Mouse (Mus musculus) hindbrain, embryonic 12.5 days (tissue): Measurements from ENCODE around the gene Purb. TPM values are rescaled to one million over a fixed set of nuclear protein-coding genes. Genes with fewer than 3 reads are reported as not detected.

Experiments
- ATAC-seq: fragments of 200-750 bp; cut with Nextera tagmentation; 2 replicates; pipeline ENCODE4 v1.8.0; 2017; ENCODE audit warnings: moderate TSS enrichment; ENCODE audit not compliant: low FRiP score
- H3K27ac ChIP-seq: fragments of 300-500 bp; sonication (generic); 2 replicates; pipeline ENCODE4 v1.5.1; 2016; ENCODE audit warnings: mild to moderate bottlenecking
- H3K27me3 ChIP-seq: fragments of 300-500 bp; sonication (generic); 2 replicates; pipeline ENCODE4 v1.6.1; 2016; ENCODE audit warnings: mild to moderate bottlenecking
- H3K36me3 ChIP-seq: fragments of 300-500 bp; sonication (generic); 2 replicates; pipeline ENCODE4 v1.6.1; 2016; ENCODE audit warnings: mild to moderate bottlenecking
- H3K4me1 ChIP-seq: fragments of 300-500 bp; sonication (generic); 2 replicates; pipeline ENCODE4 v1.6.1; 2016
- H3K4me2 ChIP-seq: fragments of 300-500 bp; sonication (generic); replicated peaks from 2 replicates; pipeline ENCODE4 v1.6.1; 2016; ENCODE audit warnings: mild to moderate bottlenecking
- H3K4me3 ChIP-seq: fragments of 300-500 bp; sonication (generic); 2 replicates; pipeline ENCODE4 v1.5.1; 2016; ENCODE audit warnings: mild to moderate bottlenecking
- H3K9ac ChIP-seq: fragments of 300-500 bp; sonication (generic); 2 replicates; pipeline ENCODE4 v1.6.1; 2016; ENCODE audit warnings: mild to moderate bottlenecking, moderate library complexity
- H3K9me3 ChIP-seq: fragments of 300-500 bp; sonication (generic); replicated peaks from 2 replicates; pipeline ENCODE4 v1.6.1; 2016; ENCODE audit warnings: mild to moderate bottlenecking
- WGBS: fragments of 180-500 bp; shearing (Covaris S2); methylation state at CpG from one replicate; pipeline ENCODE4 v1.1.7; 2016; 5-methylcytosine and 5-hydroxymethylcytosine counted together
- polyA plus RNA-seq: library from polyadenylated mRNA; unstranded; fragments of >200 nt; fragmentation: Nextera tagmentation; extraction: Ambion mirVana; gene quantifications from 2 replicates; pipeline ENCODE4 v1.2.1, GENCODE M21; 2016

Gene Purb
- polyA plus RNA-seq, 1 experiment from 2014 or later: 17.2 TPM

- no peaks in the 10 kb centered on the region for H3K9me3 ChIP-seq
- H3K4me3 ChIP-seq: no peak overlapping the region
- H3K9ac ChIP-seq: no peak overlapping the region
- WGBS: 85% methylated on average over 6 of the region's 6 CpGs
- no peaks in the 10 kb centered on the region for H3K4me1 ChIP-seq
- no peaks in the 10 kb centered on the region for H3K27me3 ChIP-seq
- no peak for ATAC-seq
- no peaks in the 10 kb centered on the region for H3K36me3 ChIP-seq
- no peak overlapping the region for H3K4me2 ChIP-seq
- H3K27ac ChIP-seq: no peak overlapping the region
Measured at GRCm38 (mm10) chr11:6504689-6505088, 29.0 kb upstream of the Purb start.

DNA sequence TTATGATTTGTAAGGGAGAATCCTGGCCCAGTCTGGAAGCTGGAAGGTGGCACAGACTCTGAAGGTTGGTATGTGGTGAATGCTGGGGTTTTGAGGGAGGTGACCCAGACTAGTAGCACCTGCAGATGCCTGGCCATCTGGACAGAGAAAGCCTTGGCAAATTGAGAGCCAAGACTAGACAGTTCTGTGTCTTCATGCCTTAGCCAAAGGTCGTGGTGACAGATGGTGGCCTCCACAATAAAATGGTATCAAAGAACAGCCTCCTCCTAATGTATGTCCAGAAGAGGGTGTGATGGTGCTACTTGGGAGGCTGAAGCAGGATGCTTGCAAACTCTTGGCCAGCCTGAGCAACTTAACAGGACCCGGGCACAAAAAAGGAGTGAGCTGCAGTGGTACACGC is 28.5 kb upstream of the Purb start:
- Histone ChIP-seq H3K27me3 (no peaks in the 10 kb centered on the region), H3K4me1 (no peaks in the 10 kb centered on the region), H3K4me2 (no peak overlapping the region), H3K9ac (no peak overlapping the region), H3K36me3 (no peaks in the 10 kb centered on the region), H3K4me3 (no peak overlapping the region), H3K27ac (no peak overlapping the region), H3K9me3 (no peaks in the 10 kb centered on the region)
- ATAC-seq: no peak
- 73% methylated on average over 3 of the region's 3 CpGs for WGBS

DNA sequence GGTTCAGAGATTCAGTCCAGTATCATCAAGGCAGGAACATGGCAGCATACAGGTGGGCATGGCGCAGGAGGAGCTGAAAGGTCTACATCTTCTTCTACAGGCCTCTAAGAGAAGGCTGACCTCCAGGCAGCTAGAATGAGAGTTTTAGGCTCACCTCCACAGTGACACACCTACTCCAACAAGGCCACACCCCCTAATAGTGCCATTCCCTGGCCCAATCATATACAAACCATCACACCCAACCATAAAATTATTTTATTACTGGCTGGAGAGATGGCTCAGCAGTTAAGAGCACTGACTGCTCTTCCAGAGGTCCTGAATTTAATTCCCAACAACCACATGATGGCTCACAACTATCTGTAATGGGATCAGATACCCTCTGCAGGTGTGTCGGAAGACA is 26.8 kb upstream of the Purb start:
- H3K27me3 ChIP-seq: no peaks in the 10 kb centered on the region
- no peak overlapping the region for H3K4me3 ChIP-seq
- WGBS: 90% methylated on average over 2 of the region's 2 CpGs
- H3K4me1 ChIP-seq: no peaks in the 10 kb centered on the region
- no peaks in the 10 kb centered on the region for H3K36me3 ChIP-seq
- H3K9me3 ChIP-seq: no peaks in the 10 kb centered on the region
- no peak for ATAC-seq
- no peak overlapping the region for H3K4me2 ChIP-seq
- no peak overlapping the region for H3K9ac ChIP-seq
- H3K27ac ChIP-seq: no peak overlapping the region

DNA sequence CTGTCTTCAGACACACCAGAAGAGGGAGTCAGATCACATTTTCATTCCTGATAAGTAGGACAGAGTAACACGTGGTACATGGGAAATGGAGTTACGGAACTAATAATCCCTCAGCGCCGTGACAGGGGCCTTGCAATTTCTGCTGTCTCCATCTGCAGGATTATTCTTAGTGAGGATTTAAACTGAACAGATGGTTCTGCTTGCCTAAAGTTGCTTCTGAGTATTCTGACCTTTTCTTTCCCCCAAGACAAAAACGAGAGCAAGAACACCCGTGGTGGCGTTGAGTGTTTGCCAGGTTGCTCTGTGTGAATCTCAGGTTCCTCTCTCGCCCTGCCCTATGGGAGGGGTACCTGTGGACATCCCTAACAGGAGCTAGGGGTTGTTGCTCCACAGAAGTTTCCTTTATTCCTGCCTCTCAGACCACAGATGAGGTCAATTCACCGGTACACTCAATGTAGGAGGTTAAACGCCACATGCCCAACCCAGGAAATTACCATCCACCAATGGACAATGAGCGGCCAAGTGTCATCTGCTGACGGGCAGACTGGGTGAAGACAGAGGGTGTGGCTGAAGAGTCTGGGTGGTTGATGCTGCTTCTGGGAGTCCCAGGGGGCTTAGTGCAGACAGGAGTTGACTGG is 21.7 kb upstream of the Purb start:
- no peaks in the 10 kb centered on the region for H3K36me3 ChIP-seq
- H3K9me3 ChIP-seq: no peaks in the 10 kb centered on the region
- H3K4me2 ChIP-seq: no peak overlapping the region
- no peak for ATAC-seq
- H3K4me3 ChIP-seq: no peak overlapping the region
- H3K27ac ChIP-seq: no peak overlapping the region
- H3K9ac ChIP-seq: no peak overlapping the region
- H3K4me1 ChIP-seq: no peaks in the 10 kb centered on the region
- H3K27me3 ChIP-seq: no peaks in the 10 kb centered on the region
- WGBS: 80% methylated on average over 12 of the region's 12 CpGs

GRCm38 (mm10) chr11:6489691-6490503 is 14.2 kb upstream of the Purb start:
- no peaks in the 10 kb centered on the region for H3K27me3 ChIP-seq
- H3K27ac ChIP-seq: no peak overlapping the region
- no peak overlapping the region for H3K4me2 ChIP-seq
- no peaks in the 10 kb centered on the region for H3K36me3 ChIP-seq
- no peak overlapping the region for H3K9ac ChIP-seq
- H3K4me3 ChIP-seq: no peak overlapping the region
- H3K9me3 ChIP-seq: no peaks in the 10 kb centered on the region
- no peak for ATAC-seq
- 66% methylated on average over 6 of the region's 6 CpGs for WGBS
- 0 out of 2 replicates have a peak, but pooled peaks cover 3% of the 10 kb centered on the region for H3K4me1 ChIP-seq

GRCm38 (mm10) chr11:6489257-6489656 is 13.5 kb upstream of the Purb start:
- Histone ChIP-seq H3K4me1 (0 out of 2 replicates have a peak, but pooled peaks cover 6% of the 10 kb centered on the region), H3K27ac (no peak overlapping the region), H3K36me3 (no peaks in the 10 kb centered on the region), H3K9ac (no peak overlapping the region), H3K27me3 (no peaks in the 10 kb centered on the region), H3K4me2 (no peak overlapping the region), H3K4me3 (no peak overlapping the region), H3K9me3 (no peaks in the 10 kb centered on the region)
- 69% methylated on average over 7 of the region's 7 CpGs for WGBS
- no peak for ATAC-seq

GRCm38 (mm10) chr11:6488041-6488684 is 12.4 kb upstream of the Purb start:
- H3K27ac ChIP-seq: no peak overlapping the region
- H3K9ac ChIP-seq: no peak overlapping the region
- no peak overlapping the region for H3K4me2 ChIP-seq
- H3K36me3 ChIP-seq: no peaks in the 10 kb centered on the region
- no peaks in the 10 kb centered on the region for H3K9me3 ChIP-seq
- ATAC-seq: no peak
- H3K4me1 ChIP-seq: 0 out of 2 replicates have a peak, but pooled peaks cover 6% of the 10 kb centered on the region
- 93% methylated on average over 5 of the region's 5 CpGs for WGBS
- no peaks in the 10 kb centered on the region for H3K27me3 ChIP-seq
- H3K4me3 ChIP-seq: no peak overlapping the region

- no peaks in the 10 kb centered on the region for H3K27me3 ChIP-seq
- no peak for ATAC-seq
- no peak overlapping the region for H3K4me2 ChIP-seq
- 0 out of 2 replicates have a peak, but pooled peaks cover 6% of the 10 kb centered on the region for H3K4me1 ChIP-seq
- H3K9me3 ChIP-seq: no peaks in the 10 kb centered on the region
- 64% methylated on average over 7 of the region's 7 CpGs for WGBS
- H3K36me3 ChIP-seq: no peaks in the 10 kb centered on the region
- no peak overlapping the region for H3K4me3 ChIP-seq
- no peak overlapping the region for H3K9ac ChIP-seq
- no peak overlapping the region for H3K27ac ChIP-seq
Measured at GRCm38 (mm10) chr11:6487496-6487895, 11.8 kb upstream of the Purb start.

DNA sequence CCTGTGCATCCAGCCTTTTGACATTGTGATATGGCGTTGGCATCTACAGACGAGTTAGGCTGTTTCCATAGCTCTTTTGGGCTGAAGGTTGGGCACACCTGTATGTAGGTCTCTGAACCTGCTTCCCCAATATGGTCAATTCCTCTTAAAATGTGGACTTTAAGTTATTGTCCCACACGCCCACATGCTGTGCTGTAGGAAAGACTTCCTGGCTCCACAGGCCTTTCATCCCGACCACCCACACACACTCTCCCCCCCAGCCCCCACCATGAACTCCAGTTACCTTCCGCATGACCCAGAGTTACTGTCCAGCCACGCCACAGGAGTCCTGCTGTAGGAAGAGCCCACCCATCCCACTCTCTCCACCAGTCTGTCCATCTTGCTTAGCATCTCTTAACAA is 11.2 kb upstream of the Purb start:
- Histone ChIP-seq H3K4me1 (0 out of 2 replicates have a peak, but pooled peaks cover 6% of the 10 kb centered on the region), H3K9ac (no peak overlapping the region), H3K27ac (no peak overlapping the region), H3K4me2 (no peak overlapping the region), H3K36me3 (no peaks in the 10 kb centered on the region), H3K27me3 (no peaks in the 10 kb centered on the region), H3K9me3 (no peaks in the 10 kb centered on the region), H3K4me3 (no peak overlapping the region)
- no peak for ATAC-seq
- WGBS: 56% methylated on average over 6 of the region's 6 CpGs

DNA sequence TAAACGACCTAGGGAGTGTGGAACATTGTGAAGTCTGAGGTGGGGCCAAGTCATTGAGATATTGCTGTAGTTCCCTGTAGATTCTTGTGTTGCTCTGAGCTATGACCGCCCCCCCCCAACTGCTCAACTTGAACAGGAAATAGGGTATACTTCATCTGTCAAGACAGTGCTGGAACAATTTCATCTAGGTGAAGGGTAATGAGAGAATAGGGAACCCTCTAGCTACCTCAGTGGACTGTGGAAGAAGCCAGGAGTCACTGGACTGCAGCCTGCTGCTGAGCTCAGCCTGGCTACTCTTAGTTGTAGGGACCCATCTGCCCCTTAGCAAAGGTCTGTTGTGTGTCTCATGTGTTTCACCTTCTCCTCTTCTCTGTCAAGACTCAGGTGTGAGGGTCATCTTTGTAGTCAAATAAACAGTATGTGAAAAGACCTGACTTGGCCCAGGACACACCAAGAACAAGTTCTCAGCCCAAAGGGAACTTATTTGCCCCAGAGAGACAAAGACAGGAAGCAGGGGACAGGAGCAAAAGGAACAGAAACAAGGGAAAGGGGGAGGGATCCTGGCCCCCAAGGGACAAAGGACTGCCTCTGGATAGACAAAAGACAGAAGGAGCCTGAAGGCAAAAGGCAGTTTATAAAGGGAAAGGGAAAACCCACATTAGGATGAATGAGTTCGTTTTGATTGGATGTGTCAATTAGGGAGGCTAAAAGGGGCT is 8.7 kb upstream of the Purb start:
- no peak overlapping the region for H3K9ac ChIP-seq
- ATAC-seq: no peak
- H3K36me3 ChIP-seq: no peaks in the 10 kb centered on the region
- 58% methylated on average over 3 of the region's 3 CpGs for WGBS
- no peaks in the 10 kb centered on the region; the same call in 1 of the 2 replicates for H3K27me3 ChIP-seq
- H3K4me2 ChIP-seq: no peak overlapping the region
- 0 out of 2 replicates have a peak, but pooled peaks cover 3% of the 10 kb centered on the region for H3K4me1 ChIP-seq
- no peak overlapping the region for H3K27ac ChIP-seq
- H3K9me3 ChIP-seq: no peaks in the 10 kb centered on the region
- no peak overlapping the region for H3K4me3 ChIP-seq

DNA sequence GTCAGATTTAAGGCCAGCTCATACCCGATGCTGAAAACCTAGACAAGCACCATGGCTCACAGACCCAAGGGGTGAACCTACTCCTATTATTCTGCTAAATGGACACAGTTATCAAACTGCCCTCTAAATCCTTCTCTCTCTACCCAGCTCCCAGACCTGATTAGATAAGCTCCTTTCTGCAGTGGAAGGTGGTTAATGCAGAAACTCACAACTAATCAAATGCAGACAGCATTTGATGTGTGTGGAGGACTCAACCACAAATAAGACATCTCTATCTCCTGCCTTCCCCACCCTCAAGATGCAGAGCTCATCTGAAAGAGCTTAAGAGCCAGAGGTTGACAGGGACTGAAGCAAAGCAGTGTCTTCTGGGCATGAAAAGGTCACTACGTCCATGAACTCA is 7.4 kb upstream of the Purb start:
- WGBS: 90% methylated on average over 2 of the region's 2 CpGs
- Histone ChIP-seq H3K4me2 (no peak overlapping the region), H3K4me3 (no peak overlapping the region), H3K4me1 (0 out of 2 replicates have a peak, but pooled peaks cover 3% of the 10 kb centered on the region), H3K27me3 (no peaks in the 10 kb centered on the region; the same call in 1 of the 2 replicates), H3K36me3 (no peaks in the 10 kb centered on the region), H3K9ac (no peak overlapping the region), H3K9me3 (no peaks in the 10 kb centered on the region), H3K27ac (no peak overlapping the region)
- ATAC-seq: no peak

DNA sequence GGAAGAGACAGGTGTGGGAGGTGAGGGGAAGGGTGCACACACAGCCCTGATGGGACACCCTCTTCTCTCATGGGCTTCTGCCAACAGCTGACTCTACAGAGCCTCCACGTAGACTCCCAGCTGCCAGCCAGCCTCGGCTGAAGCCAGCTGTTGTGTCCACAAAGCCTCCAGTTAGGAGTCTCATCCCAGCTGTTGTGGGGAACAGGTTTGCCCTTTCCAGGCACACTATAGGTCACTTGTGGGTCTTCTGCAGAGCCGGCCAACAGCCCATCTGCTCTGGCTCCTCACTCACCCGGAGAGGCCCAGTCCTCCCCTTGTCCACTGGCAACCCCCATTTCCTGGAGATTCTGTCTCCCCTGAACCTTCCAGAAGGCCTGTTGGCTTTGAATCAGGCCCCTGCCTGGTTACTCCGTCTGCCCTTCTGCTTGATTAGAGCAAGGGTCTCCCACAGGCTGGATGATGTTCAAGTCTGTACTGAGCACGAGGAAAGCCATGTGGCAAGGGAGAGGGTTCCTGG is 6.0 kb upstream of the Purb start:
- H3K27me3 ChIP-seq: no peaks in the 10 kb centered on the region; the same call in 1 of the 2 replicates
- 67% methylated on average over 6 of the region's 6 CpGs for WGBS
- no peaks in the 10 kb centered on the region for H3K36me3 ChIP-seq
- H3K4me1 ChIP-seq: 0 out of 2 replicates have a peak, but pooled peaks cover 3% of the 10 kb centered on the region
- no peak overlapping the region for H3K9ac ChIP-seq
- no peak overlapping the region for H3K27ac ChIP-seq
- no peak for ATAC-seq
- no peaks in the 10 kb centered on the region for H3K9me3 ChIP-seq
- H3K4me3 ChIP-seq: no peak overlapping the region
- no peak overlapping the region for H3K4me2 ChIP-seq
